Mouse (Mus musculus) bone marrow macrophage, adult 2 months (primary cell): Measurements from ENCODE around the gene Gm12355. TPM values are rescaled to one million over a fixed set of nuclear protein-coding genes. Genes with fewer than 3 reads are reported as not detected.
"Not testable (repeated sequence)": the region's sequence is repeated elsewhere in the genome, so short reads cannot be mapped to it uniquely, and the experiment has no call there.

Experiments
- H3K27ac ChIP-seq: 2 replicates; pipeline ENCODE4 v1.5.1; 2012; ENCODE audit warnings: low read depth, low read length; ENCODE audit not compliant: insufficient read depth
- H3K4me1 ChIP-seq: 2 replicates; pipeline ENCODE4 v1.6.1; 2012; ENCODE audit warnings: low read length; ENCODE audit not compliant: control insufficient read depth, insufficient read depth
- H3K4me3 ChIP-seq: 2 replicates; pipeline ENCODE4 v1.5.1; 2012; ENCODE audit warnings: mild to moderate bottlenecking, low read length, moderate library complexity; ENCODE audit not compliant: insufficient read depth
- CTCF ChIP-seq: IDR thresholded peaks from 2 replicates; pipeline ENCODE4 v1.5.1; 2012; ENCODE audit warnings: low read depth, mild to moderate bottlenecking, low read length, moderate library complexity
- POLR2A ChIP-seq: IDR thresholded peaks from 2 replicates; pipeline ENCODE4 v1.6.1; 2012; ENCODE audit warnings: mild to moderate bottlenecking, low read depth, low read length, borderline replicate concordance
- polyA plus RNA-seq: library from polyadenylated mRNA; stranded (reverse); fragments of >200 nt; gene quantifications from 2 replicates; pipeline ENCODE4 v1.2.4, GENCODE M21; 2012; ENCODE audit not compliant: missing spikeins, insufficient read depth, insufficient read length

Gm12355 gene
- 9.6 and 15.5 TPM in 2 replicates for polyA plus RNA-seq

GRCm38 (mm10) chr11:98625611-98626410, at the start of gene Gm12355, which contains the start of gene Gsdma3:
Gene Gm12355, minus strand, starts transcription at chr11:98625661.
Gene Gsdma3, plus strand, starts transcription at chr11:98626360.
- H3K4me1 ChIP-seq: no peaks in the 10 kb centered on the region
- TF ChIP-seq CTCF (no peak), POLR2A (no peak)
- H3K4me3 ChIP-seq: no peak within 1 kb of the TSS
- no peak within 1 kb of the TSS for H3K27ac ChIP-seq

- H3K4me1 ChIP-seq, H3K4me3 ChIP-seq, H3K27ac ChIP-seq: not testable (repeated sequence)
- TF ChIP-seq CTCF: peak; percentile 48
Observed at GRCm38 (mm10) chr11:98673136-98673535, 47.7 kb upstream of the Gm12355 start.

DNA sequence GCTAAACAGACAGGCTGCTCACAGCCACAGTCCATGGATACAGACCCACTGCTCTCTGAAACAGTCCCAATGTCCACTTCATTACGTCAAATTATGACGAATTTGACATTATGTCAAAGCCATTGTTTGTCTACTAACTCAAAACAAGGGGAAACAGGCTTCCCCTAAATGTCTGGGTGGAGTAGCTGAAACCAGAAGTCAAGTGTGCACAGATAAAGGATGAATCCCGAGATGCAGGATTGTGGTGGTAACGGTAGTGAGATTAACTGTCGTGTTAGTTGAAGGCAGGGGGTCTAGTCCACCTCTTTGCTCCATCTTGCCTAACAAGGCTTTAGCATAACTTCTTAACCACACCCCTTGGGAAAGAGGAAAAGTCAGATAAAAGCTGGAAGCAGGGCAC, 47.0 kb upstream of the Gm12355 start:
- H3K4me3 ChIP-seq: no peak overlapping the region
- H3K4me1 ChIP-seq: peaks cover 10% of the 10 kb centered on the region; the same call in 1 of the 2 replicates
- H3K27ac ChIP-seq: no peak overlapping the region
- TF ChIP-seq POLR2A (no peak), CTCF (no peak)

DNA sequence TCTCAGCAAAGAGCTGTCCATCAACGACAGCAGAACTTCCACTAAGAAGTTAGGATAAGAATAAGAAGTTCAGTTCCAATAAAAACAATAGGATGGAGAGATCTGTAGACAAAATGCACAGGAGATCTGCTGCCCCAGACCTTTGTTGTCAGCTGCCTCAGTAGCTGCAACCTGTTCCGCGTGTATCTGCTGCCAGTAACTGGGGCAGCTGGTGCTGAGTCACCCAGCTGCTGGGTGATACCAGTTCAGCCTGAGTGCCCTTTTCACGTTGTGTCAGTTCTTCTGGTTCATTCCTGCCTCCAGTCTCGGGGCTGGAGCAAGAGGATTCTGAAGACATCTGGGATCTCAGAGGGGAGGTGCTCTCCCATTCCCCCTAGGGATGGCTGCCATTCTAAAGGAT, 46.4 kb upstream of the Gm12355 start:
- TF ChIP-seq POLR2A: no peak
- TF ChIP-seq CTCF: no peak
- Histone ChIP-seq H3K4me3 (no peak overlapping the region), H3K27ac (no peak overlapping the region), H3K4me1 (peaks cover 10% of the 10 kb centered on the region; the same call in 1 of the 2 replicates)

DNA sequence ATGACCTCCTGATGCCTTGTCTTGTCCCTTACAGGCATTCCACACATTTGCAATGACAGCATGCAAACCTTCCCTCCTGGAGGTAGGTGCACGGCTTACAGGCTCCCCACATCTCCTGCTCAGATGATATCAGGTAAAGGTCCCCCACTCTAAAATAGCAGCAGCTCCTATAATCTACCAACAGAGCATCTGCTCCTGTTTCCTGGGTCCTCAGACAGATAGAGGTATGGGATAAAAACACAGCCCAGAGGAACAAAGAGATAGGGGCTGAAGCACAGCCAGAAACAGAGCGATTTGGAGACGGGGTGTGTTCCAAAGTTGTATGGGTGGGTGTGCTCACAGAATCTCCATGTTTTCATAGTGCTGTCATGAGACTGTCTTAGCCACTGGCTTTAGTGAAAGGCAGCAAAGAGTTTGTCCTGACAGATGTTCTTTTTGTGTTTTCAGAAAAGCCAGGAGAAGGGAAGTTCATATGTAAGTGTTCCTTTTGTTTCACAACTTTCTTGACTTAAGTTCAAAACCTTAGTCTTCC, 45.9 kb upstream of the Gm12355 start:
- Histone ChIP-seq H3K4me1 (peaks cover 10% of the 10 kb centered on the region; the same call in 1 of the 2 replicates), H3K4me3 (no peak overlapping the region), H3K27ac (no peak overlapping the region)
- TF ChIP-seq POLR2A: no peak
- TF ChIP-seq CTCF: no peak

DNA sequence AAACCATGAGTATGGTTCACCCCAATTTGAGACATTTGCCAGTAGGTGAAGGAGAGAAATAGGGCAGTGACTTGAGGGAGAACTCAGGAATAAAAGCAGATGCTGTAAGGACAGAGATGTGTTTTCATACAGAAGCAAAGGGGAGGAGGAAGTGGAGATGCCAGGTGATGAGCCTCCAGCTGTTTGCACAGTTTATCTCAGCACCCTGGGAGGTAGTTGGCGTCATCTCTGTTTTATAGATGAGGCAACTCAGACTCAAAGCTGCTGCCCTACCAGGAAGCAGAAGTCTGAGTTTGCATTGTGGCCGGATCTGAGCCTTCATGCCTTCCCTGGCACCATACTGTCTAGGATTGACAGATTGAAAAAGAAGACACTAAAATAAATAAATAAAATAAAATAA, 43.5 kb upstream of the Gm12355 start:
- Histone ChIP-seq H3K4me1 (peaks cover 10% of the 10 kb centered on the region; the same call in 1 of the 2 replicates), H3K27ac (no peak overlapping the region)
- no peak for TF ChIP-seq POLR2A
- no peak for TF ChIP-seq CTCF

DNA sequence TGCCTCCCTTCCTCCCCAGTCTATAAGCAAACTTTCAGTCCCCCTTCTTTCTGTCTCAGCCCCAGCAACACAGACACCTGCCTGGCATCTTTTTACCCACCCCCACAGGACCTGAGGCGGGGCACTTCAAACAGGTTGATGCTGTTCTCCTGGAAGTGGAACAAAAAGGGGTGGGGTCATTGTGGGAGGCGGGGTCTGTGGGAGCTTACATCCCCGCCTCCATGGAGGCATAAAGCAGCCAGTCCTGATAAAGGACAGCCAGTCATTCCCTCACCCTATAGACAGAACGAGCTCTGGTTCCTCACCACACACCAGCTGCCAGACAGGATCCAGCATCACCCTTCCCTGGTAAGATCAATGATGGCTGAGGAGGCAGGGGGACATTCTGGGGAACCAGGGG, 38.6 kb upstream of the Gm12355 start, which contains the start of gene Gsdma:
Gsdma (plus strand) TSS at position 261 of the 400 bp plus-strand sequence.
- TF ChIP-seq POLR2A (no peak), CTCF (no peak)
- Histone ChIP-seq H3K27ac (no peak within 1 kb of the TSS), H3K4me3 (no peak within 1 kb of the TSS), H3K4me1 (peaks cover 10% of the 10 kb centered on the region)

More for the DNA sequence above, 43.5 kb upstream of the Gm12355 start:
- no peak overlapping the region for H3K4me3 ChIP-seq

DNA sequence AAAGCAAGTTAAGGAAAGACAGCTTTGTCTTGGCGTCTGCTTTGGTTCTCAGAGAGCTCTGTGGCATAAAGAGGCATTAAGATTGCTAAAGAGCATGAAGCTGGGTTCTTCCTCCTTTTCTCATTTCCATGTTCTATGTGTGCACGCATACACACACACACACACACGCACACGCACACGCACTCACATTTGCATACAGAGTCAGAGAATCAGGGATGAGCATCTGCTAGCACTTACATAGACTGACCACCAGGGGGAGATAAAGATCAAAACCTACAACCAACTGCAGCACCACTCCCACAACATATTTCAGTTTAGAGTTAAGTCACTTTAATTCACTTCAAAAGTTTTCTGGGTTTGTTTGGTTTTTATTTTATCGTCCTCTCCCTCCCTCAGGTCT, 35.1 kb upstream of the Gm12355 start:
- TF ChIP-seq POLR2A: no peak
- no peak for TF ChIP-seq CTCF
- Histone ChIP-seq H3K4me1 (peaks cover 10% of the 10 kb centered on the region), H3K27ac (peak overlapping the region; percentile 48), H3K4me3 (peak overlapping the region; percentile 16; the same call in 1 of the 2 replicates)

- TF ChIP-seq CTCF: peak; percentile 84
- not testable (repeated sequence) for H3K27ac ChIP-seq, H3K4me1 ChIP-seq, H3K4me3 ChIP-seq
Observed at GRCm38 (mm10) chr11:98655076-98655475, 29.6 kb upstream of the Gm12355 start.

- Histone ChIP-seq H3K27ac (no peak within 1 kb of the TSS), H3K4me1 (no peaks in the 10 kb centered on the region), H3K4me3 (no peak within 1 kb of the TSS)
- no peak for TF ChIP-seq POLR2A
- TF ChIP-seq CTCF: no peak
Observed at GRCm38 (mm10) chr11:98646459-98646858, 21.0 kb upstream of the Gm12355 start, which contains the start of gene Gsdma2. Gene Gsdma2, plus strand, starts transcription at chr11:98646759.
